Mouse (Mus musculus) adrenal gland, postnatal 10 days (tissue): ENCODE measurements around the gene 4933427D14Rik. TPM values are rescaled to one million over a fixed set of nuclear protein-coding genes. Genes with fewer than 3 reads are reported as not detected.
"Not testable (repeated sequence)": the region's sequence is repeated elsewhere in the genome, so short reads cannot be mapped to it uniquely, and the experiment has no call there.

Experiments
- DNase-seq: peaks from one replicate; pipeline ENCODE4 v3.0.0; 2021; ENCODE audit warnings: mixed read lengths
- total RNA-seq, 2 experiments: library from RNA; stranded (reverse); gene quantifications; 2 replicates each; pipeline ENCODE4 v1.2.3; 2021

4933427D14Rik gene
- total RNA-seq, 2 experiments from 2014 or later = 6.1 to 10.9 TPM

- no peak for DNase-seq
Observed at GRCm38 (mm10) chr11:72205256-72205655, 2.0 kb downstream of the 4933427D14Rik start.

GRCm38 (mm10) chr11:72203440-72203839, 3.8 kb downstream of the 4933427D14Rik start:
- no peak for DNase-seq

GRCm38 (mm10) chr11:72196506-72196905, 10.8 kb downstream of the 4933427D14Rik start:
- no peak for DNase-seq

- DNase-seq = no peak
Observed at GRCm38 (mm10) chr11:72194259-72194658, 13.0 kb downstream of the 4933427D14Rik start.

GRCm38 (mm10) chr11:72190857-72191256, 16.4 kb downstream of the 4933427D14Rik start:
- no peak for DNase-seq

- DNase-seq = no peak
Observed at GRCm38 (mm10) chr11:72184252-72184651, 23.0 kb downstream of the 4933427D14Rik start.

GRCm38 (mm10) chr11:72181136-72181535, 26.1 kb downstream of the 4933427D14Rik start:
- DNase-seq = no peak

GRCm38 (mm10) chr11:72180556-72180955, 26.7 kb downstream of the 4933427D14Rik start:
- no peak for DNase-seq

- DNase-seq = no peak
Observed at GRCm38 (mm10) chr11:72176553-72176952, 30.7 kb downstream of the 4933427D14Rik start.

GRCm38 (mm10) chr11:72175966-72176365, 31.3 kb downstream of the 4933427D14Rik start:
- no peak for DNase-seq

- DNase-seq = no peak
Observed at GRCm38 (mm10) chr11:72174721-72175120, 32.5 kb downstream of the 4933427D14Rik start.

GRCm38 (mm10) chr11:72173506-72173905, 33.8 kb downstream of the 4933427D14Rik start:
- DNase-seq = no peak

GRCm38 (mm10) chr11:72171906-72172305, 35.4 kb downstream of the 4933427D14Rik start:
- not testable (repeated sequence) for DNase-seq

GRCm38 (mm10) chr11:72169871-72170270, 37.4 kb downstream of the 4933427D14Rik start:
- DNase-seq = no peak

- no peak for DNase-seq
Observed at GRCm38 (mm10) chr11:72163198-72163597, 44.1 kb downstream of the 4933427D14Rik start.

- no peak for DNase-seq
Observed at GRCm38 (mm10) chr11:72156624-72157023, 50.6 kb downstream of the 4933427D14Rik start.

GRCm38 (mm10) chr11:72155981-72156428, 51.3 kb downstream of the 4933427D14Rik start:
- no peak for DNase-seq

GRCm38 (mm10) chr11:72155186-72155980, 51.9 kb downstream of the 4933427D14Rik start:
- DNase-seq = peak; percentile 46

GRCm38 (mm10) chr11:72153122-72153862, 54.0 kb downstream of the 4933427D14Rik start:
- DNase-seq = no peak

GRCm38 (mm10) chr11:72151120-72151519, 56.1 kb downstream of the 4933427D14Rik start:
- DNase-seq = no peak

GRCm38 (mm10) chr11:72147910-72148309, 59.3 kb downstream of the 4933427D14Rik start:
- DNase-seq = no peak

- DNase-seq = no peak
Observed at GRCm38 (mm10) chr11:72145877-72146248, 61.4 kb downstream of the 4933427D14Rik start.

GRCm38 (mm10) chr11:72145182-72145876, 61.9 kb downstream of the 4933427D14Rik start:
- peak; percentile 65 for DNase-seq
